Mouse (Mus musculus): Measurements from ENCODE around the gene Strip1.
A peak's percentile ranks its signal among the peaks of the same experiment; 100 is the strongest.

The Strip1 gene

DNA sequence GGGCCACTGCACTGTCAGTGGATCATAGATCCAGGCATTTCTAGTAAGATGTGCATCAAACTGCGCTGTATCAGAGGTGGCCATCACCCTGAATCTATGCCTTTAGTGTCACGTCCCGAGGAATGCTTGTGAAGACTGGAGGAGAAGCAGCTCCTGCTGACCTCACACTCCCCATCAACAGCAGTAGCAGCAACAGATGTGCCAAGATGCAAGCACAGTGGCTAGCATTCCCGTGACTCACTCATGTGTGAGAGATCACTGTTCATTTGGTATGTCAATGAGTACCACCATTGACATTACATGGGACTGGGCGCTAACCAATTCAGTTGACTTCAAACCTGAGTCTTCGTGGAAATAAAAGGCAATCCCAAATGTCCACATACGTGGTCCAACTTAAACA lies 3.9 kb downstream of the Strip1 start:
- DNase-seq (ENCODE audit: low spot score): no peak

DNA sequence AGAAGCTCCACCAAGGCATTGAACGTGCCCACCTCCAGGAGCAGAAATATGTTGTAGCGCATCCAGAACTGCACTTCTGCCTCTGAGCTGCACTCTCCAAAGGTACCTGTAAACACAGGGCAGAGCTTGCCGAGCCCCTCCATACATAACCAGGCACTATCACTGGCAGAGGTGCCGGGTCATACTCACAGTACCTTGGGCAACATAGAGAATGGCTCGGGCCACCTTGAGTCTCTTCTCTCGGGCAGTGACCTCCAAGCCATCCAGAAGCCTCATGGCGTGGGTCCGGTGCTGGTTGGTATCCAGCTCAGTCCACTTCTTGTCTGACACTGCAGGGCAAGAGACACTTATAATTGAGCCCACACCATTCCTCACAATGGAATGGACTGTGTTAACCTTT lies 4.7 kb downstream of the Strip1 start:
- no peak for DNase-seq (ENCODE audit: low spot score)

DNA sequence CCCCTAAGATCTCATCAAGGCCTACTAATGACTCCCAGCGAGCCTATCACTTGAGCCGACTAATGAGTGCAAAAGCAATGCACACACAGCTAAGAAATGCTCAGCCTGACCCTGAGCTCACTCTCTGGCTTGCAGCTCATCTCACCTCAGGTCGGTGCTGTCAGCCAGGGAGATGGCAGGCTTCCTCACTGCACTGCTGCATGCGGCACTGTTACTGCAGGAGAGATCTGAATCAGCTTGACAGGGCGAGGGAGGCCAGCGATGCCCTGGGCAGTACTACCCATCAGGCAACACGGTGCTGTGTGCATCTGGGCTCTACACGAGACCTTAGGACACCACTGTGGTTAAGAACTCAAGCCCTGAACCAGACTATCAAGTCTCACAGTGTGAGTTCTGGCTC lies 6.0 kb downstream of the Strip1 start:
- DNase-seq (ENCODE audit: low spot score): no peak

DNA sequence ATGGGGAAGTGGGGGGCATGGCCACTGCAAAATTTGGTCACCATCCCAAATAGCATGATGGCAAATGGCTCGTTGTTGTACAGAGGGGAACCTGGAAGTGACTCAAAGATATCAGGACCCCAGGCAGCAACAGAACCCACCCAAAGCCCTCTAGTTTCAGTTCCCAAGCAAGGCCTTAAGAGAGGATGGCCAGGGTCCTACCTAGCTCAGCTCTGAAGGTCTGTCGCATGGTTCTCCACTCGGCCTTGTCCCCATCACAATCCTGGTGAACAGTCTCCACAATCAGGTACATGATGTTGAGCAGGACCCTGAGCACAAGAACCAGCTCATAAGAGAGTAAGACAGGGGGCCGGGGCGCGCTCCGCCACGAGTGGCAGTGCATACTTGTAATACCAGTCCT lies 7.1 kb downstream of the Strip1 start:
- DNase-seq (ENCODE audit: low spot score): no peak

DNA sequence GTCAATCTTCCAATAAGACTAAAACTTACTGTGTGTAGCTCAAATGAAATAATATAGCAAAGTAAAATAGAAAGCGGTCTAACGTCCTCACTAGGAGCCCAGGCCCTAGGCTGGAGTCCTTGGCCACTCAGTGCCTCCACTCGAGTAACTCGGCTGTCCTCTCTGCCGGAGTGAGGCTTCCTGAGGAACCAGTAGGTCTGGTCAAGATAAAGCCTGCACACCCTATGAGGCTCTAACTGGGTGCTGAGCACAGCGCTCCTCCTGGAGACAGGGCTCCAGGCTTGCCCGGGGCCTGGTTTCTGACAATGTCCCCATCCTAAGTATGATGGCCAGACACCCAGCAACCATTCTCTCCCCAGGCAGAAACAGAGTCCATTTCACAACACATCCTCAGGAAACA lies 9.0 kb downstream of the Strip1 start:
- no peak for DNase-seq (ENCODE audit: low spot score)

DNA sequence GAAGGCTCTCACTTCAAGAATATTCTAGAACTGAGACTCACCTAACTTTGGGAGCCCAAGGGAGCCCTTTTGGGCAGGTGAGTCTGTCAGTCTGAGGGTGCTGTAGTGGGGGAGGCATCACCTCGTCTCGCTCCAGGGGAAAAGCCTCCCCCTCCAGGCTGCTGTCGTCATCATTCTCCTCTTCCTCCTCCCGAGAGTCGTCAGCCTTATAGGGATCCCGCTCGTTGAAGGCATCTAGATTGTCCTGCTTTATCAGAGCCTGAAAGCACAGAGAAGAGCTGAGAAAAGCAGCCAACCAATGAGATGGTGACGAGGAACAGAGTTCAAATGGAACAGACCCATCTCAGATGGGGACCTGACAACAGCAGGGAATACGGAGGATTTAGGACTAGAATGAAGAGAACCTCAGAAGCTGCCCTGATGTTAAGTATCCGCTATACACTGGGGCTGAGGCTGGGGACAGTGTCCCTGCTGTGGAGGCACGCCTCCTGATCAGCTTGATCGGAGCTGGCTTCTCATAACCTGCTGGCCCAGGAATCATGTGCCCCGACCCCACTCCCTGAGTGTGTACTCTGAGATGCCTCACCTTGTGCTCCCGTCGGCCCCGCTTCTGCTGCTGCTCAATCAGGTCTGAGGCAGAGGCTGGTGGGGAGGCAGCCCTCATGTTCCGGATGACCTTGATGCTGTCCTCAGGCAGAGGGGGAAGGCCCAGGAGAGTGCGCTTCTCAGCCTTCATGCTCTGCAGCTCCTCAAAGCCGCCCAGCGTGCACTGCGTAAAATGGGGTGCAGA lies 10.0 kb downstream of the Strip1 start:
- DNase-seq (ENCODE audit: low spot score): no peak

DNA sequence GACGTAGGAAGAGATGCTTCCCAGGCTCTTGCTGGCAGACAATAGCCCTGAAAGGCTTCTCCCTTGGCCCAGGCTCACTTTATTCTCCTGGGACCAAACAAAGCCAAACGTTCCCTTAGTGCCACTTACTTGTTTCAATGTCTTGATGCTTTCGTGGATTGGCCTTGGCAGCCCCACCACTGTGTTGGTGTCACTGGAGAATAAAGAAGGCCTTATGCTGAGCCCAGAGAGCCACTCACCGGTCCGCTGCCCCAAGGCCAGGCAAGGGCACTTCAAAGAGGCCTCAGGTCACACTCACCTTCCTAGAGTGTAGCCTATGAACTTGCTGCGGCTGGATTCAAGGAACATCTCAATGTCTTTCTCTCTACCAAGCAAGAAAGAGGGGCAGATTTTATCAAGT lies 11.6 kb downstream of the Strip1 start:
- no peak for DNase-seq (ENCODE audit: low spot score)

DNA sequence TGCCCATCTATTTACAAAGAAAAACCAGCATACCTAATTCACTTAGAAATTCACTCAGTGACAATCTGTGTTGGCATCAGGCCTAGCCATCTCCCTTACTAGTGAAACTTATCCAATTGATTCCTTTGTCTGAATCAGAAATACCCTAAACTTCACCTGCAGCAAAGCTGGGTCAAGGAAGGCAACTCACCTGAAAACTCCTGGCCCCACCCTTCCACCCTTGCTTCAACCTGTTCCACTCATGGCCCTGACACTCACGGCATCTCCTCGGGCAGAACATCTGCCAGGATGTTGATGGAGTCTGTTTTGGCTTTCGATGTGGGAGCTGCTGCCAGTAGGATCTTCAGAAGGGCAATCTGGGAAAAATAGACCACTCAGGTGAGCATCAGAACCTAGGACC lies 13.7 kb downstream of the Strip1 start:
- no peak for DNase-seq (ENCODE audit: low spot score)

DNA sequence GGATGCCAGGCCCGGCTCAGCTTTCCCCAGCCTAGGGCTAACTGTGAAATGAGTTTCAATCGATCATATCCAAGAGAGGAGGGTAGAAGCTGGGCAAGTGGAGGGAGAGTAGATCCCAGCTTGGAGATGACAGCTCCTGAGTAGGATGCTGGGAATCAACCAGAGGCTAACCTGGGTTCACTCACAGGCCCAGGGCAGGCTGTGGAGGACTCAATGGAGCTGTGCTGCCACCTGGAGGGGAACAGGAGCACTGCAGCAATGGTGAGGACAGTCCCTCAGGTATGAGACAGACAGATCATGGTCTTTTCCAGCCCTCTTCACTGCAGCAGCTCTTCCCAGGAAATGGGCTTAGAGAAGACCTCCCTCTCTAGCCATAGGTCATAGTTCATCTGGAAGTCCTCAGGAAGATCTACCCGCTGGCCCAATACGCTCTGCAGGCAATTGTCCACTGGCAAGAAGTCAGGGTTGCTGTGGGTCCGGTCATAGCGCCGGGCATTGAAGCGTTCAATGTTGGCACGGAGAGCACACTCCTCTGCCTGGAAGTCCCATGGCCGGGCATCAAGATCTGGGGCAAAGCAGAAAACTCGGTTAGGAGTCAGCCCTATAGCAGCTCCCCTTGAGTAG lies 18.5 kb downstream of the Strip1 start:
- DNase-seq (ENCODE audit: low spot score): peak; percentile 50

DNA sequence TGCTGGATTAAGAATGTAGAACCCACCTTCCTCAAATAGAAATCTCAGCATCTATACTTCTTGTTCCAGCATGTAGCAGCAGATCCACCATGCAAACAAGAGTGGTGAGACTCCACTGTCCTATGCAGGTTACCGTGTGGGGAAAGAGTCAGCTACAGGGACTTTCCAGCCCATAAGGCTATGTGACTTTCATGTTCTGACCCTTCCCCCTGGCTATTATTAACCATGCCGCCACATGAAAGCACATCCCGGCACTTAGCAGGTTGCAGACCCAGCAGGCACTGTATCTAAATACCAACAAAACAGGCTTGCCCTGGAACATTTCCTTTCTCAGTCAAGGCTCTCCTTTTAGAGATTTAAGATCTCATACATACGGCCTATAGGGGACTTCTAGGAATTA lies 20.1 kb downstream of the Strip1 start:
- DNase-seq (ENCODE audit: low spot score): no peak

DNA sequence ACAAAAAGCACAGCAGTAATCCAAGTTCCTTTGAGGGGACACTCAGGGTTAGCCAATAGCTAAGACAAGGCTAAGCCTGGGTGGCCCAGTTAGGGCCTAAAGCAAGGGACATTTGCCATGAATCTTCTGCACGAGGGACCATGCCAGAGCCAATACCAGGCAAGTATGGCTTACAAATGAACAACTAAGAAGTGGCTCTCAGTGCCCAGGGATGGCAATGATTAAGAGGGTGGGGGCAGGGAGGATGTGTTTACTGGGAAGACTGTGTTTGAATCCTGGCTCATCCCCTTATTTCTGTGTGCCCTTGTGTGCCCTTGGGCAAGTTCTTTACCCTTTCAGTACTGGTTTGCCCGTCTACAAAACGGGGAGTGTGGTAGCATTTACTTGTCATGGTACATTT lies 22.1 kb downstream of the Strip1 start:
- no peak for DNase-seq (ENCODE audit: low spot score)

DNA sequence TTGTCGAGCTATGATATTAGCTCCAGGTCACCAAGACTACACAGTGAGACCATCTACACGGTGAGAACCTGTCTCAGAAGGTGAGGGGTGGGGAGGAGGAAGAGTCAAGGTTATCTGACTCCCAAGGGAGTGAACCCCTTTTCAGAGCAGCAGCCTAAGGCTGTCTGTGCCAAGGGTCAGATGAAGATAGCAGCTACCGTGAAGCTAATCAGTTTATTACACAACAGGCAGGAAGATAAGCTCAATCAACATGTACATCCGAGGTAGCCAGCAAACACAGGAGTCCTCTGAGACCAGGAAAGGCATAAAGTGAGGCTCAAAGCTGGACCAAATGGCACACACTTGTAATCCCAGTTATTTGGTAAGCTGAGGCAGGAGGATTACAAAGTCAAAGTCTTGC lies 22.7 kb downstream of the Strip1 start:
- DNase-seq (ENCODE audit: low spot score): no peak

DNA sequence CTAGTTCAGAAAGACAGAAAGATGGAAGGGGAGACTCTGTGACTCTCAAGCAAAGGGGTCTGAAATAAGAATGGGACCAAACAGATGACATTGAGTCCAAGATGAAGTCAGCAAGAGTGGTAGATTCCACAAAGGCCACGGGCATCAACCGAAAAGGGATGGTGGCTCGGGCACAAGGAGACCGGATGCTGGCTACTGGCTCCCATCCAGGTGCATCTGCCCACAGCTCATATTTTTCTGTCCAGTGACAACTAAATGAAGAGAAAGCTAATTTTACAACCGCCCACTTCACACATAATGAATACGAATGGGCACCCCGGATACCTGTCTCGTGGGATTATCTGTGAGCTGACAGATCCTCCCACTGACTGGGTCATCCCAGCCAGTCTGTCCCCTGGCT lies 24.3 kb downstream of the Strip1 start:
- DNase-seq (ENCODE audit: low spot score): no peak

DNA sequence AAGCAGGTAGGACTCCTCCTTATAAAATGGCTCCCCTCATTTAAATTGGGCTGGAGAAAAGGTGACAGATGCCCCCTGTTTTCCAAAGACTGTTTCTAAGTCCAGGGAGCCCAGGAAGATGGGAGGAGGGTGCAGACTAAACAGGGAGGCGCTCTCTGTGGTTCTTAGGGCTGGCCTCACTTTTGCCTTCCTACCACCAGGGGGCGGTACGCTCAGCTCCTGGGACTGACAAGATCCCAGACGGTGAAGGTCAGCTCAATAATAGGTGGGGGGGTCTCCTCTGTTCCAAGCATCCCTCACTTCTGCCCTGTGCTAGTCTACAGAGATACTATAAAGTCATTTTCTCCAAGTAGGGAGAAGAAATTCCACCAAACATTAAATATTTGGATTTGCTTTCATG lies 26.2 kb downstream of the Strip1 start:
- DNase-seq (ENCODE audit: low spot score): no peak

DNA sequence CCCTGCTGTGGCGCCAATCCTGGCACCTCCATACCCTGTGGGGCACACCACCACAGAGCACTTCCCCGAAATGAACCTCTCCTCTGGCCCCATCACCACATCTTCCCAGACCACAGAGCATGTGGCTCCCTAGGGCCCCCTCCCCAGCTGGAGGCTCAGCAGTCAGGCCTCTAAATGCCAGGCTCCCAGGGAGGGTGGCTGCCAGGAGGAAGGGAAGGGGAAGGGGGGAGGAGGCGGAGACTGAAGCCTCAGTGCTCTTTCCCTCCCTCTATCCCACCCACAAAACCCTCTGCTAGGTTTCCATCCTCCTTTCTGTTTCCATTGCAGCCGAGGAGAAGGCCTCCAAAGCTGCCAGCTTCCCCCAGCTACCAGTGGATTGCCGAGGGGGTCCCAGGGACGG lies 31.4 kb downstream of the Strip1 start:
- no peak for DNase-seq (ENCODE audit: low spot score)

DNA sequence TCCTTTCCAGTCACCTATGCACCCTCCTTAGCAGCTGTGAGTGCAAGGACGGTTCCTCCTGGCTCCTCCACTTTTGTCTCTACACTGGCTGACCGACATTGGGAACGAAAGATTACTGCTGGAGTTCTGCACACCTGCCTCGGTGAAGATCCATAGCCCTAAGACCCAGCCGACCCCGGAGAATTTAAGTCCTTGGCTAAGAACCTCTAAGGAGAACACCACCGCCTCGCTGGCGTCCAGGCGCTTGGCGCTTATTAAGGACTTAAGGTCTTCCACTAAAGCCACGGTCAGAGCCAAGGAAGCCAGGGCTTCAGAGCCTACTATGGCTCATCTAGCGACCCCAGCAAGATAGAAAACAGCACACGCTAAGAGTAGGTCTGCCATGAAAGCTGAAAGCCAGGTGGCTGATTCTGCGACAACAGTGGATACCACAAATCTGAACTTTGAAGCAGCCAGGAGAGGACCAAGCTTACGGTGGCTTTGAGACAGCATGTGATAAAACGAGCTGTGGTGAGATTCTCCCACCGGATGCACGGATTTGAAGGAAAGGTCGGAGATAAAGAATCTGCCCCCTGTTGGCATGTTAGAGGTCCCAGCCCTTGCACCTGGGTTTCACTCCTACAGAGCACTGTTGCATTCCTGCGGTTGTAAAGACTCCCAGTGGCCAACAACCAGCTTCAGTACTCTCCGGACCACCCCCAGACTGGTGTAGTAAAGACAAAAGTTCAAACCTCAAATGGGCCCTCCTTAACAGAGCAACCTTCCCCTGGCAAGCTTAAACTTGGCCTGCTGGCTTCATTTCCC lies 33.7 kb downstream of the Strip1 start:
- no peak for DNase-seq (ENCODE audit: low spot score)

DNA sequence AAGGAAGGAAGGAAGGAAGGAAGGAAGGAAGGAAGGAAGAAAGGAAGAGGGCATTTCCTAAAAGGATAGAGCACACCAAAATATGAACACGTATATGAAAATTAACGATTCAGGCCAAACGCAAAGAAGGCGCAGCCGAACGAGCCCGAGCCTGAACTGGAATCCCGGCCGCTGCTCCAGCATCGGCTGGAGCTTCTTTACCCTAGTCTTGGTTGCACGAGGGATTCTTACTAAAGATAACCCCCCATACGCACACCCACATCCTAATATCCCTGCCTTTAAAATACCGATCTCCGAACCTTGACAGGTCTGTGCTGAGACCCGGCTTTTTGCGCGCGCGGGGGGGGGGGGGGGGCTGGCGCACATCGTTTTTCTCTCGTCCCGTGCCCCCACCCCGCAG lies 34.4 kb downstream of the Strip1 start:
- no peak for DNase-seq (ENCODE audit: low spot score)

DNA sequence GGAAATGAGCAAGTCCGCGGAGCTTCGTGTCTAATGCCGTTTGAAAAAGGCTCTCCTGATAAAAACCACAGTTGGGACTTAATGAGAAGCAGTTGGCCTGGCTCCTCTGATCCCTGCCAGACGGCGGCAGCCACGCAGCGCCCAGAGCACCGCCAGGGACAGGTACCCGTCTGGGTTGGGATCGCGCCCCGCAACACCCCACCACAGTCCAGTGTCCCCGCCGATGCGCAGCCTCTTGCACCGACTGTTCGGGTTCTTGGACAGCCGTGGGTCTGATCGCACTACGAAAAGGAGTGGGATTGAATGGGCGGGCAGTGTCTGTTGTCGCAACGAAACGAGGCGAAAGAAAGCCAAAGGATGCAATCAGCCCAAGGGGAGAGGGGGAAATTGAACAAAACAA lies 34.9 kb downstream of the Strip1 start:
- DNase-seq (ENCODE audit: low spot score): no peak

DNA sequence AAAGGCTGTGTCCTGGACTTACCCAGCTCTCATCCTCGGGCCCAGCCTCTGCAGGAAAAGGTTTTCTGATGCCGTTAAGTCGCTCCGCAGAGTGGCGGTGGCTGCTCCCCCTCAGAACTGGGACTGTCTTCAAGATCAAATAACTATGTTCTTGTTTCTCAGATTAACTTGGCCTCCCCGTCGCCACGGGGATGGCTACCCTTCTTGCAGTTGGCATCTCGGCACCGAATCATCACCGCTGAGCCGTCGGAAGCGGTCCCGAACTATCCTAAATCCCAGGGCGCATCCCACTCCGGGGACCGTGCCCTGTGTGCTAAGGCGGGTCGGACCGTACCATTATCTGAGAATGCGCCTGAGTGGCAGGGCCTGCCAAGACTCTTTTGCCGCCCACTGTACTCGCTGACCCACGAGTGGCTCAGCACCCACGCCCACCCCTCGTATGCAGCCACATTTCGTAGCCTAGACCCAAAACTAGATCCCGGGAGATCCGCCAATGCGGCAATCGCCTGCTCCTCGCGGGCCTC lies 35.5 kb downstream of the Strip1 start:
- no peak for DNase-seq (ENCODE audit: low spot score)

DNA sequence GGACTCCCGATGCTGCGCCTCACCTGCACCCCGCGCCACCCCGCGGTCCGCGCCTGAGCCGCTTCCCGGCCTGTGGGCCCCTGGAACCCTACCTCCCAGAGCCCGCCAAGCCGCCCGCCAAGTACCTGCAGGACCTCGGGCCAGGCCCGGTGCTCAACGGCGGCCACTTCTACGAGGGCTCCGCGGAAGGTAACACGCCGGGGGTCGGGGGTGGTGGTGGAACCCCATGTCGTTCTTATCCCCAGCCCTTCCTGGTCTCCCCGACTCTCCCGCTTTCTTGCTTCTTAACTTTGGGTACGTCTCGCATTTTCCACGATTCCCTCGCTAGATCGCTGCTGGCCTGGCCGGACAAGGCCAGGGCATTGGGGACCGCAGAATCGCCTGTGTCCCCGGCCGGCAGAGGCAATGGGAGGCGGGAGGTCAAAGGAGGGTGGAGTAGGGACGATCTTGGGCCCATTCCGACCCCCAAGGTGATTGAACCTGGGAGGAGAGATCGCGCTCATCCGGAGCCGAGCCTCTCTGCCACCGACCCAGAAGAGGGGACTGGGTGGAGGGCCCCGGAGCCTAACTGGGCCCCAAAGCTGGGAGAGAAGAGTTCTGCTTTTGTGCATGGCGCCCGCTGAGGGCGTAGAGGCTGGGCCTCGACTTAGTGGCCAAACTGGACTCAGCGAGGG lies 36.1 kb downstream of the Strip1 start:
- no peak for DNase-seq (ENCODE audit: low spot score)

DNA sequence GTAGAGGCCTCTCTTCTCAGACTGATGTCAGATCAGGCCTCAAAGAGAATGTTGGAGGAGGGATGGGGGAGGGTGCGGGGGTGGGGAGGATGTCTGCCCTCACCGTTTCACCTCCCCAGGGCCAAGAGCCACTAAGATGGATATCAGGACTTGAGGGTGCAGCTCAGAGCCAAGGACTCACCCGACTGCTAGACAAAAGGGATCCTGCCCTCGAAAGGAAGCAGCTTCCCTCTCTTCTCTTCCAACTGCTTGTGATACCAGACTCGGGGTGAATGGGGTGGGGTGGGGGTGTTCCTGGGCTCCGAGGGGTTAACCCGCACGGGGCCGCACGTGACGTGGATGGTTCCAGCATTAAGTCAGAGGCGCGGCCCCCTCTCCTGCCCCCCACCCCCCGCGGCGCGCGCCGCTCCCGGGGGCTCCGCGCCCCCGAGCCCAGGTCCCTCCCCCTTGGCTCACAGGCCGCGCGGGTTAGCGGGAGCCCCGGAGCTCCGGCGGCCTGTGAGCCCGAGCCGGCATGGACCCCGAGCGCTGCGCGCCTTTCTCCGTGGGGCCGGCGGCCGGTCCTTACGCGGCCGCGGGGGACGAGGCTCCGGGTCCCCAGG lies 36.7 kb downstream of the Strip1 start, which contains the start of gene Alx3:
Alx3 (plus strand) TSS at position 370 of the 602 bp plus-strand sequence.
- no peak for DNase-seq (ENCODE audit: low spot score)

DNA sequence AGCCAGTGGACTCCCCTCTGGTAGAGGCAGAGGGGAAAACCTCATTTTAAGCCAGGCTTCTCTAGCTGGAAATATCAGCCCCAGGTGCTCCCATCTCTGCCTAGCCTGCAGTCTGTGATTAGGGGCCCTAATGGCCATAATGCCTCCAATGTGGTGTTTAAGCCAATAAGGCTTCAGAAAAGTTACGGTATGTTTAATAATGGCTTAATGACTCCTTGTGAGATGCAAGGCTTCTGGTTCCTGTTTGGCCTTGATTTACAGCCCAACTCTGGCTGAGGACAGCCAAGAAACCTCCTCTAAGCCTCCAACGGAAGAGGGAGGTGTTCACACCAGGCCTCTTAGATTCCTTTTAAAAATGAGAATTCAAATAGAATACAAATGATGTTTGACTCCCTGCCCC lies 37.9 kb downstream of the Strip1 start:
- no peak for DNase-seq (ENCODE audit: low spot score)
